In genomic region chr11:107113112-107113511, GRCm38 (mm10) we compare ENCODE assay signal across 7 mouse cellular contexts. TPM values are rescaled to one million over a fixed set of nuclear protein-coding genes. Genes with fewer than 3 reads are reported as not detected.
DNase-seq lines count a peak whose midpoint lies in the region; ATAC-seq and TF ChIP-seq lines count a peak whose summit lies in the region.

No protein-coding gene starts in this region.

- H3K4me3 ChIP-seq in kidney, adult 2 months (ENCODE audit: insufficient read depth, low read depth, low read length): no peak overlapping the region
- no peak overlapping the region for H3K4me3 ChIP-seq in G1E (ENCODE audit: low read depth, low read length)
- no peak overlapping the region for H3K4me3 ChIP-seq in lung, postnatal 0 days (ENCODE audit: low read depth, low read length)

- no peaks in the 10 kb centered on the region for H3K9me3 ChIP-seq in G1E (replicated peaks)
- H3K9me3 ChIP-seq in lung, postnatal 0 days (ENCODE audit: low read length): no peaks in the 10 kb centered on the region

- ATAC-seq in G1E (ENCODE audit: extremely low read depth, insufficient number of reproducible peaks, low FRiP score, poor library complexity, severe bottlenecking): peak; percentile 34; the same call in 1 of the 2 replicates
- ATAC-seq in lung, postnatal 0 days: peak; percentile 78

- H3K9ac ChIP-seq in lung, postnatal 0 days (replicated peaks; ENCODE audit: low read depth): no peak overlapping the region

- no peak for TF ChIP-seq POLR2A in kidney, adult 2 months (IDR thresholded peaks at IDR 0.05; ENCODE audit: low read depth, low read length)

- H3K4me2 ChIP-seq in lung, postnatal 0 days (replicated peaks; ENCODE audit: low read depth, low read length): no peak overlapping the region

- peaks cover 10% of the 10 kb centered on the region; the same call in 1 of the 2 replicates for H3K4me1 ChIP-seq in kidney, adult 2 months (ENCODE audit: control insufficient read depth, insufficient read depth, low read length)
- H3K4me1 ChIP-seq in G1E (ENCODE audit: insufficient read depth, low read depth, low read length): peaks cover 7% of the 10 kb centered on the region
- H3K4me1 ChIP-seq in lung, postnatal 0 days (ENCODE audit: insufficient read depth, low read depth, low read length): peaks cover 7% of the 10 kb centered on the region

- WGBS in kidney, adult 2 months: 44% methylated on average over 4 of the region's 4 CpGs
- 33% methylated on average over 4 of the region's 4 CpGs for WGBS in lung, postnatal 0 days

- H3K36me3 ChIP-seq in kidney, adult 2 months (ENCODE audit: control insufficient read depth, insufficient read depth, low read length): no peaks in the 10 kb centered on the region
- peaks cover 66% of the 10 kb centered on the region for H3K36me3 ChIP-seq in G1E (replicated peaks)
- peaks cover 13% of the 10 kb centered on the region; the same call in 1 of the 2 replicates for H3K36me3 ChIP-seq in lung, postnatal 0 days (ENCODE audit: insufficient read depth, low read length)

- no peak overlapping the region for H3K27ac ChIP-seq in kidney, adult 2 months (ENCODE audit: insufficient read depth, low read depth, low read length)
- H3K27ac ChIP-seq in lung, postnatal 0 days (ENCODE audit: low read length): no peak overlapping the region

- peak; percentile 76 for TF ChIP-seq CTCF in kidney, adult 2 months (conservative IDR thresholded peaks at IDR 0.05; ENCODE audit: insufficient read depth, insufficient read length, low read depth, low read length)
- peak; percentile 34 for TF ChIP-seq CTCF in G1E (IDR thresholded peaks at IDR 0.05; ENCODE audit: low read depth, low read length)
- TF ChIP-seq CTCF in lung, postnatal 0 days (IDR thresholded peaks at IDR 0.05): peak; percentile 90

- no peaks in the 10 kb centered on the region for H3K27me3 ChIP-seq in kidney, adult 2 months (replicated peaks; ENCODE audit: control insufficient read depth, insufficient read depth, low read length)
- H3K27me3 ChIP-seq in G1E (ENCODE audit: insufficient read depth, low read length): no peaks in the 10 kb centered on the region
- no peaks in the 10 kb centered on the region for H3K27me3 ChIP-seq in lung, postnatal 0 days (replicated peaks; ENCODE audit: insufficient read depth, low read length)

- peak; percentile 66 for DNase-seq in kidney, adult 2 months
- no peak for DNase-seq in kidney, adult 18-20 months
- no peak for DNase-seq in G1E (ENCODE audit: low spot score)
- DNase-seq in embryo, embryonic 11 days: peak; percentile 56
- peak; percentile 90 for DNase-seq in lung, postnatal 0 days (ENCODE audit: low spot score)
- no peak for DNase-seq in urinary bladder, postnatal 36 days (ENCODE audit: low spot score in 2 of 2)
- no peak for DNase-seq in ovary, postnatal 10 days (ENCODE audit: low spot score)

- no peak for TF ChIP-seq EP300 in lung, postnatal 0 days (IDR thresholded peaks at IDR 0.05)

RNA-seq across cellular contexts. Expression of gene Bptf, which starts 18.8 kb away (rescaled TPM):
- 15.9 and 16.7 TPM in 2 replicates for polyA plus RNA-seq in kidney, adult 2 months (2012; rRNA removed)
- total RNA-seq in G1E (2014; fragmentation: Nextera tagmentation) (75.6 and 86.4 TPM in 2 replicates), G1E (2017) (25.5 and 28.5 TPM in 2 replicates)
- polyA plus RNA-seq in G1E (2012): 48.1 and 53.7 TPM in 2 replicates
- polyA plus RNA-seq in lung, postnatal 0 days (2015; fragmentation: Nextera tagmentation; extraction: Ambion mirVana): 19.8 and 23.0 TPM in 2 replicates

Comparison
In these comparisons a context has a peak if more than half of its experiments do, and no peak if none do; other contexts are left out.
1. DNase-seq: peak in kidney, adult 2 months (single experiment), embryo, embryonic 11 days (single experiment) and lung, postnatal 0 days (single experiment); none in kidney, adult 18-20 months (single experiment), G1E (single experiment), urinary bladder, postnatal 36 days (0 of 2) and ovary, postnatal 10 days (single experiment).
2. CTCF ChIP-seq: peak in every context shown above with its lines; median percentile 90 in lung, postnatal 0 days; 76 in kidney, adult 2 months; 34 in G1E.